Mouse (Mus musculus) regulatory T cell (primary cell): Measurements from ENCODE around the gene Nwd2.

Experiments used
- in situ Hi-C: fragments of 300-600 bp; cut with MboI, MseI; formaldehyde crosslinking; loops from one replicate; pipeline ENCODE4 v1.15.1; 2025; ENCODE audit warnings: high pct_unique_total_duplicates

Nwd2 gene

GRCm38 (mm10) chr5:63827006-63827405 lies 178.1 kb downstream of the Nwd2 start:
- in situ Hi-C loops = no loop called here

- in situ Hi-C loops = no loop called here
Observed at GRCm38 (mm10) chr5:63827415-63828053, 178.6 kb downstream of the Nwd2 start.

DNA sequence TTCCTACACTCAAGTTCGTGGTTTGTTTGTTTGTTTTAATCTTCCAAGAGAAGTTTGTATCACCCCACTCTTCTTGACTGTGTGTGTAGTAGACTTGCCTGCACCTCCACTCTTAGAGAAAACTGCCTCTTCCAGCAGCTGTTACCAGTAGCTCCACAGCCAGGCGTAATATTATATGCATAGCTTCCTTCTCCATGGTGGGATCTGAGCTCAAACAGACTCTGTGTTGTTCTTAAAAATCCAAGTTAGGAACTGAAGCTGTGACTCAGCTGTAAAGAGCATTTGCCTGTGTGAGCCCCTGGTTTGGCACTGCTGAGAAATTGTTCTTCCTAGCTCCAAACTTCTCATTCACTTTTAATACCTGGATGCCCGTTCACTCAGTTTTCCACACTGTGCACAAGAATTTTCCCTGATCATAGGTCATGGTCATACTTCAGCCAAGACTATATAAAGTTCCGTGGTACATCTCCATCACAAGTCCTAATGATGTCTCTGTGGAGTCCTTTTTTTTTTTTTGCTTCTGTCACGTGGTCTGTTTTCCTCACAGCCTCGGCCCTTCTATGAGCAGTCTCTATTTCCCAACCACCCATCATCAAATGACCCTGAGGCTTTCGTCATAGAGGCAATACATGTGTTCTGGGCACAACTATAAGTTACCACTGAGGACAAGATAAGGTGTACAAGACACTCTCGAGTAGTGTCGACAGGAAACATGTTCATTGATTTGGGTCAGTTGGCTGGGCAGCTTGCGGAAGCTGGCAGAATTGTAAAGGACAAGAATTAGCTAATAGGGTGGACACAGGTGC lies 179.7 kb downstream of the Nwd2 start:
- in situ Hi-C loops = no loop called here

DNA sequence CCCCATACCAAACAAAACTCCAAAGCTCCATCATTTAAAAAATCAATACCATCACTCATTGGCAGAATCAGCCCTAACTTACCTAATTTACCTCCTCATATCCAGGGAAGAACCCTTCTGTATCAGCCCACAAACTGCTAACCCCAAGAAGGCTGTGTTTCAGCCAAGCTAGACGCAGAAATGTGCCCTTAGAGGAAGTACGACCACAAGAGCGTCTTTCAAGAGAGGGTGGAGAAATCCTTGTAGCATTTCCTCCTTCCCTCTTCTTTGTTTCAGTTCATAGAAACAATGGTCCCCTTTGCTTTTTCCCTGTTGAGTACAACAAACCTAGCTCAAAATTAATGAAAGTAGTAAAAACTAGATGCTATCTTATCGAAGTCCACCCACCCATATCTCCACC lies 182.2 kb downstream of the Nwd2 start:
- in situ Hi-C loops = no loop called here

GRCm38 (mm10) chr5:63833955-63834354 lies 185.1 kb downstream of the Nwd2 start:
- in situ Hi-C loops = no loop called here

- in situ Hi-C loops = no loop called here
Observed at GRCm38 (mm10) chr5:63834435-63834834, 185.5 kb downstream of the Nwd2 start.

DNA sequence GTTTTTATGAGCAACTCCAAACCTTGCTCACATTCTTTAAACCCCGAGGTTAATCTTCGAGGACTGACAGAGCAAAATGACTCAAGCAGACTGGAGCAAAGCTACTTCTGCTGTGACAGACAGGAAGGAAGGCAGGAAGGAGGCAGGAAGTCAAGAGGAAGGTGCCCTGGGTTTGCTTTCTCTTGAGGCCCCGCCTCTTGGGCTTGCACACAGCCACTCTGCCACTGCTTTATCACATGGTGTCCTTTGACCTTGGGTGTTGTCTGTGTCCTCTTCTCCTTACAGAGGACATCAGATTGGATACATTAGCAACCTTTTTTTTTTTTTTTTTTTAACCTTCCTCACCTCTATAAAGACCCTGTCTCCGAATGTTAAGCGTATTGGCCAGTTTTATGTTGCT lies 188.2 kb downstream of the Nwd2 start:
- in situ Hi-C loops = no loop called here

- in situ Hi-C loops = no loop called here
Observed at GRCm38 (mm10) chr5:63837851-63838250, 188.9 kb downstream of the Nwd2 start.

DNA sequence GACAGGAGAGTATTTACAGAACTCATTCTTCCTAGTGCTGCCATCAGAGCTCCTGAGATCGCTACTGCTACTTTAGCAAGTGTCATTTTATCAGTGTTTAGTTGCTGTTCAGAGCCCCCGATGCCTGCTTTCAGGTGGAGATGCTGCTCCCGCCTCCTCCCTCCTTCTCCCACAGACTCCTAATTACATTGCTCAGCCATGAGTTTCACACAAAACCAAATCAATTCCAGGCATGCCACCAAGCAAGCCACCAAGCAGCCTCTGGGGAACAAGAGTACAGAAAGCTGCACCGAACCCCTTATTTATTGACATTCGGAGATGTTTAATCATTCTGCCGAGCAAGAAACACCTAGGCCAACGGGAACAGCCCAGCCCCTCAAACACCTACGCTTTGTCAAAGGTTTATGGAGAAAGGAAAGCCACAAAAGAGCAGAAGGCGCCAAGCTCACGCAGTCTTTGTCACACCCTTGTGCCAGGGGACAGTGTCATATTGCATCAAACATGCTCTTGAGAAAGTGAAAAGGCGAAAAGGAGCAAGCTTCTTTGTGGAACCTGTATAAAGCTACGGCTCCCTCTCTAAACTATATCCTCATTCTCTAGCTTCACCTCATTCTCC lies 191.0 kb downstream of the Nwd2 start:
- in situ Hi-C loops = no loop called here

DNA sequence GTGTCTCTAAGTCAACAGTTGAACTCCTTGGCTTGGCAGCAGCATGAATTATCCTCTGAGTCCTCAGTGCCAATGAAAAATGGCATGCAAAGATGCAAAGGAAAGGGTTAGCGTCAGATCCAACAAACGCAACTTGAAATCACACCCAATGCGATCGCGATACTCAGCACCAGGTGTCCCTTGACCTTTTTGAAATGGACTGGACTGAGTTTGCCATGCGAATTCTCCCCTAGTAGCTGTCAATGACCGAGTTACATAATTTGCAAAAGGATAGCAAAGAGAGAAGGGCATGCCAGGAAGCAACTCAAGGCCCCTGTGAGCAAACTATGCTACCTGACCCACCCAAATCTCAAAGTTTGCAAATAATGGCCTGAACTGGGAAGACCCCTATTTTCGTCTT lies 198.2 kb downstream of the Nwd2 start:
- in situ Hi-C loops = no loop called here

- in situ Hi-C loops = no loop called here
Observed at GRCm38 (mm10) chr5:63847541-63848226, 198.8 kb downstream of the Nwd2 start.

- in situ Hi-C loops = no loop called here
Observed at GRCm38 (mm10) chr5:63858901-63859300, 210.0 kb downstream of the Nwd2 start.
